Mouse (Mus musculus) brain, embryonic 14.5 days (tissue): Measurements from ENCODE around the gene B4galnt1.

ENCODE experiments used
- CTCF ChIP-seq: fragments of 200-500 bp; IDR thresholded peaks from 2 replicates; pipeline ENCODE4 v1.5.1; 2012; ENCODE audit warnings: inconsistent platforms, mild to moderate bottlenecking, moderate library complexity, borderline replicate concordance; ENCODE audit not compliant: insufficient read depth, insufficient read length; ENCODE audit errors: extremely low read depth
- POLR2A ChIP-seq: fragments of 200-500 bp; IDR thresholded peaks from 2 replicates; pipeline ENCODE4 v1.6.1; 2012; ENCODE audit warnings: mild to moderate bottlenecking, inconsistent platforms, borderline replicate concordance; ENCODE audit not compliant: poor library complexity, insufficient read depth, insufficient read length, severe bottlenecking; ENCODE audit errors: extremely low read depth

- no peak for TF ChIP-seq CTCF
- no peak for TF ChIP-seq POLR2A
These were observed 8.5 kb upstream of the B4galnt1 start for GRCm38 (mm10) chr10:127156511-127156910.
